Mouse (Mus musculus) T-helper 1 cell (primary cell): Measurements from ENCODE around the gene Gnat2.

ENCODE experiments used
- in situ Hi-C: fragments of 300-600 bp; cut with MboI, MseI; formaldehyde crosslinking; loops from one replicate; pipeline ENCODE4 v1.15.1; 2025; ENCODE audit warnings: high pct_unique_total_duplicates

Gene Gnat2

GRCm38 (mm10) chr3:108112666-108113065 is 20.1 kb downstream of the Gnat2 start:
- in situ Hi-C loops: no loop called here

- in situ Hi-C loops: no loop called here
Measured at GRCm38 (mm10) chr3:108113591-108114289, 21.2 kb downstream of the Gnat2 start.

- in situ Hi-C loops: no loop called here
Measured at GRCm38 (mm10) chr3:108117465-108117864, 24.9 kb downstream of the Gnat2 start.

GRCm38 (mm10) chr3:108121101-108121500 is 28.5 kb downstream of the Gnat2 start:
- in situ Hi-C loops: no loop called here

- in situ Hi-C loops: no loop called here
Measured at GRCm38 (mm10) chr3:108123242-108123641, 30.7 kb downstream of the Gnat2 start.

GRCm38 (mm10) chr3:108124131-108124530 is 31.5 kb downstream of the Gnat2 start:
- in situ Hi-C loops: no loop called here

- in situ Hi-C loops: no loop called here
Measured at GRCm38 (mm10) chr3:108126327-108126726, 33.7 kb downstream of the Gnat2 start.

- in situ Hi-C loops: no loop called here
Measured at GRCm38 (mm10) chr3:108128520-108128919, 35.9 kb downstream of the Gnat2 start.

GRCm38 (mm10) chr3:108129367-108129766 is 36.8 kb downstream of the Gnat2 start:
- in situ Hi-C loops: no loop called here

- in situ Hi-C loops: no loop called here
Measured at GRCm38 (mm10) chr3:108129804-108130203, 37.2 kb downstream of the Gnat2 start.

- in situ Hi-C loops: no loop called here
Measured at GRCm38 (mm10) chr3:108131216-108131615, 38.6 kb downstream of the Gnat2 start.

- in situ Hi-C loops: no loop called here
Measured at GRCm38 (mm10) chr3:108131821-108132220, 39.2 kb downstream of the Gnat2 start.

- in situ Hi-C loops: no loop called here
Measured at GRCm38 (mm10) chr3:108132484-108132883, 39.9 kb downstream of the Gnat2 start.

- in situ Hi-C loops: no loop called here
Measured at GRCm38 (mm10) chr3:108134701-108135100, 42.1 kb downstream of the Gnat2 start.

GRCm38 (mm10) chr3:108139113-108139512 is 46.5 kb downstream of the Gnat2 start:
- in situ Hi-C loops: no loop called here

- in situ Hi-C loops: no loop called here
Measured at GRCm38 (mm10) chr3:108140786-108141185, 48.2 kb downstream of the Gnat2 start.

- in situ Hi-C loops: no loop called here
Measured at GRCm38 (mm10) chr3:108145534-108146445, 53.2 kb downstream of the Gnat2 start, which contains the start of gene Gnai3. TSS of gene Gnai3 (minus strand) at chr3:108146146.

- in situ Hi-C loops: no loop called here
Measured at GRCm38 (mm10) chr3:108146671-108147070, 54.1 kb downstream of the Gnat2 start.

- in situ Hi-C loops: no loop called here
Measured at GRCm38 (mm10) chr3:108147386-108148235, 55.0 kb downstream of the Gnat2 start.
